7 mouse cellular contexts compared by ENCODE assay signal in the genomic region with DNA sequence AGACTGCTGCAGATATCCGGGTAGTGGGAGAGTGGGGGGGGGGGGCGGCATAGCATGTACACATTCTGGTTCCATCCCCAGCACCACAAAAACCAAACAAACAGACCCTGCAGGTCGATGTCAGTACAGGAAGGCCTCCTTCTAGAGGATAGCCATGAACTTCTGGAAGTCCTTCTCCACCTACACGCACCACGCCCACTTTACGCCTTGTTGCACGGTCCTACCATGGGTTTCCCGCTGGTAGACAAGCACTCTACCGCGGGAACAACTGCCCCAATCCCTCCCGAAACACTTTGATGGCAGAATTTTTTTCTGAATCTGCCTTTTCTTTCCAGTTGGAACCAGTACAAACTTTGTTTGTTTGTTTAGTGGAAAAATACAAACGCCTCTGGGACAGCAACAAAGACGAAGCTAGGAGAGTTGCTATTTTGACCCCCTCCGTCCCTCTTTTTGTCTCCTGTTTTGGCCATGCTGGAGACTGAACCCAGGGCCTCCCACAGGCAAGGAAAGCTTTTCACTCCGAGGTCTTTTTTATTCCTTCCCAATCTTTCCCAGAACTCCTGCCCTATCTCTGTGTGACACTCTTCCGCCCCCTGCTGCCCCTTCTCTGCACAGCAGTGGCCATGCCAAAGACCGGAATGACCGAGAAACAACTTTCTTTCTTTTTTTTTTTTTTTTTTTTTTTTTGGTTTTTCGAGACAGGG. TPM values are rescaled to one million over a fixed set of nuclear protein-coding genes. Genes with fewer than 3 reads are reported as not detected.
DNase-seq lines count a peak whose midpoint lies in the region; ATAC-seq lines count a peak whose summit lies in the region.

No protein-coding gene starts in this region.

- H3K9ac ChIP-seq in midbrain, embryonic 14.5 days (replicated peaks; ENCODE audit: low read length) = 0 out of 2 replicates have a peak overlapping the region, but pooled peaks have one; percentile 14
- H3K9ac ChIP-seq in stomach, embryonic 14.5 days (replicated peaks; ENCODE audit: low read depth, low read length) = no peak overlapping the region

- H3K27ac ChIP-seq in limb, embryonic 10.5 days = peak overlapping the region; percentile 69
- no peak overlapping the region for H3K27ac ChIP-seq in midbrain, embryonic 14.5 days (replicated peaks; ENCODE audit: low read depth, low read length)
- no peak overlapping the region for H3K27ac ChIP-seq in stomach, embryonic 14.5 days (ENCODE audit: low read length)

- H3K4me2 ChIP-seq in midbrain, embryonic 14.5 days (ENCODE audit: low read length) = 0 out of 2 replicates have a peak overlapping the region, but pooled peaks have one; percentile 9
- H3K4me2 ChIP-seq in stomach, embryonic 14.5 days (replicated peaks; ENCODE audit: low read depth, low read length) = no peak overlapping the region; the same call in 1 of the 2 replicates

- peak; percentile 89 for DNase-seq in adrenal gland, adult 2 months
- peak; percentile 92 for DNase-seq in embryo, embryonic 10.5 days (ENCODE audit: low spot score)
- DNase-seq in gastrocnemius, postnatal 36 days = peak; percentile 83 to 85
- DNase-seq in kidney, adult 11 months = peak; percentile 83
- peak; percentile 87 for DNase-seq in limb, embryonic 10.5 days (ENCODE audit: low spot score)
- DNase-seq in midbrain, embryonic 14.5 days = peak; percentile 85

- H3K4me1 ChIP-seq in limb, embryonic 10.5 days = peaks cover 11% of the 10 kb centered on the region
- no peaks in the 10 kb centered on the region for H3K4me1 ChIP-seq in midbrain, embryonic 14.5 days (ENCODE audit: control insufficient read depth, insufficient read depth, low read length)
- no peaks in the 10 kb centered on the region for H3K4me1 ChIP-seq in stomach, embryonic 14.5 days (ENCODE audit: control insufficient read depth, insufficient read depth, low read length)

- H3K9me3 ChIP-seq in limb, embryonic 10.5 days (replicated peaks) = no peaks in the 10 kb centered on the region
- H3K9me3 ChIP-seq in midbrain, embryonic 14.5 days (ENCODE audit: control insufficient read depth, low read length) = no peaks in the 10 kb centered on the region
- H3K9me3 ChIP-seq in stomach, embryonic 14.5 days (ENCODE audit: control insufficient read depth, low read depth, low read length) = no peaks in the 10 kb centered on the region

- peaks cover 33% of the 10 kb centered on the region for H3K27me3 ChIP-seq in limb, embryonic 10.5 days (ENCODE audit: low read depth, poor library complexity, severe bottlenecking)
- H3K27me3 ChIP-seq in midbrain, embryonic 14.5 days (ENCODE audit: control insufficient read depth, insufficient read depth, low read length) = no peaks in the 10 kb centered on the region
- no peaks in the 10 kb centered on the region for H3K27me3 ChIP-seq in stomach, embryonic 14.5 days (ENCODE audit: control insufficient read depth, insufficient read depth, low read length)

- H3K36me3 ChIP-seq in limb, embryonic 10.5 days = no peaks in the 10 kb centered on the region
- H3K36me3 ChIP-seq in midbrain, embryonic 14.5 days (ENCODE audit: control insufficient read depth, insufficient read depth, low read length) = no peaks in the 10 kb centered on the region
- no peaks in the 10 kb centered on the region for H3K36me3 ChIP-seq in stomach, embryonic 14.5 days (ENCODE audit: control insufficient read depth, insufficient read depth, low read length)

- H3K4me3 ChIP-seq in limb, embryonic 10.5 days = peak overlapping the region; percentile 18
- no peak overlapping the region for H3K4me3 ChIP-seq in midbrain, embryonic 14.5 days (replicated peaks; ENCODE audit: low read depth, low read length)
- H3K4me3 ChIP-seq in stomach, embryonic 14.5 days (ENCODE audit: low read depth, low read length) = no peak overlapping the region

- intact Hi-C loops in gastrocnemius, postnatal 36 days (cut with DNase I) = loop anchor here (1.0 to 2.0 kb wide), 2 partner anchors 34 to 67 kb away; no protein-coding TSS in a partner anchor

- WGBS in limb, embryonic 10.5 days = 12% methylated on average over 19 of the region's 19 CpGs
- 8% methylated on average over 19 of the region's 19 CpGs for WGBS in midbrain, embryonic 14.5 days
- 12% methylated on average over 18 of the region's 19 CpGs for WGBS in stomach, embryonic 14.5 days

- ATAC-seq in midbrain, embryonic 14.5 days (ENCODE audit: low FRiP score, low TSS enrichment) = no peak
- ATAC-seq in stomach, embryonic 14.5 days (ENCODE audit: insufficient number of reproducible peaks, insufficient read depth, low FRiP score, low read depth) = peak; percentile 67; the same call in 1 of the 2 replicates

RNA-seq across cellular contexts. Expression of a gene that starts 4.0 kb away (rescaled TPM):
- total RNA-seq in adrenal gland, adult 2 months (2021) = not detected
- polyA plus RNA-seq in adrenal gland, adult 2 months (2012; rRNA removed) = not detected in 2 replicates
- not detected for total RNA-seq in gastrocnemius, postnatal 36 days (2021)
- not detected in 2 replicates for polyA plus RNA-seq in limb, embryonic 10.5 days (2016; fragmentation: Nextera tagmentation; extraction: Ambion mirVana)
- not detected in 2 replicates for polyA plus RNA-seq in midbrain, embryonic 14.5 days (2014; fragmentation: Nextera tagmentation; extraction: Ambion mirVana)
- polyA plus RNA-seq in stomach, embryonic 14.5 days (2014; fragmentation: Nextera tagmentation; extraction: Ambion mirVana) = not detected in 2 replicates

RNA-seq across cellular contexts. Expression of a gene that starts 8.0 kb away (rescaled TPM):
- total RNA-seq in adrenal gland, adult 2 months (2021) = 10 to 100 TPM; 34.9 to 40.2 TPM
- polyA plus RNA-seq in adrenal gland, adult 2 months (2012; rRNA removed) = 28.3 and 31.5 TPM in 2 replicates
- total RNA-seq in gastrocnemius, postnatal 36 days (2021) = 100 to 1,000 TPM; 380 to 461 TPM
- 1.5 TPM in 2 replicates for polyA plus RNA-seq in limb, embryonic 10.5 days (2016; fragmentation: Nextera tagmentation; extraction: Ambion mirVana)
- polyA plus RNA-seq in midbrain, embryonic 14.5 days (2014; fragmentation: Nextera tagmentation; extraction: Ambion mirVana) = 46.5 and 46.7 TPM in 2 replicates
- polyA plus RNA-seq in stomach, embryonic 14.5 days (2014; fragmentation: Nextera tagmentation; extraction: Ambion mirVana) = 8.8 and 10.0 TPM in 2 replicates

RNA-seq across cellular contexts. Expression of a gene that starts 8.1 kb away (rescaled TPM):
- 10 to 100 TPM in 1 of 2 experiments, 1 to 10 TPM in 1; 6.1 to 11.9 TPM for total RNA-seq in adrenal gland, adult 2 months (2021)
- polyA plus RNA-seq in adrenal gland, adult 2 months (2012; rRNA removed) = 2.1 and 3.2 TPM in 2 replicates
- 1 to 10 TPM; 3.0 to 3.2 TPM for total RNA-seq in gastrocnemius, postnatal 36 days (2021)
- polyA plus RNA-seq in limb, embryonic 10.5 days (2016; fragmentation: Nextera tagmentation; extraction: Ambion mirVana) = 9.1 and 13.7 TPM in 2 replicates
- 21.6 and 22.5 TPM in 2 replicates for polyA plus RNA-seq in midbrain, embryonic 14.5 days (2014; fragmentation: Nextera tagmentation; extraction: Ambion mirVana)
- 17.5 and 18.7 TPM in 2 replicates for polyA plus RNA-seq in stomach, embryonic 14.5 days (2014; fragmentation: Nextera tagmentation; extraction: Ambion mirVana)

RNA-seq across cellular contexts. Expression of a gene that starts 19.1 kb away (rescaled TPM):
- total RNA-seq in adrenal gland, adult 2 months (2021) = 100 to 1,000 TPM in 1 of 2 experiments, 10 to 100 TPM in 1; 69.6 to 105 TPM
- polyA plus RNA-seq in adrenal gland, adult 2 months (2012; rRNA removed) = 69.8 and 81.6 TPM in 2 replicates
- 10 to 100 TPM; 77.7 to 91.9 TPM for total RNA-seq in gastrocnemius, postnatal 36 days (2021)
- 45.4 and 48.1 TPM in 2 replicates for polyA plus RNA-seq in limb, embryonic 10.5 days (2016; fragmentation: Nextera tagmentation; extraction: Ambion mirVana)
- 35.9 and 38.4 TPM in 2 replicates for polyA plus RNA-seq in midbrain, embryonic 14.5 days (2014; fragmentation: Nextera tagmentation; extraction: Ambion mirVana)
- 20.9 and 26.0 TPM in 2 replicates for polyA plus RNA-seq in stomach, embryonic 14.5 days (2014; fragmentation: Nextera tagmentation; extraction: Ambion mirVana)

RNA-seq across cellular contexts. Expression of a gene that starts 33.5 kb away (rescaled TPM):
- total RNA-seq in adrenal gland, adult 2 months (2021) = 10 to 100 TPM; 59.6 to 67.5 TPM
- 78.9 and 85.0 TPM in 2 replicates for polyA plus RNA-seq in adrenal gland, adult 2 months (2012; rRNA removed)
- 10 to 100 TPM; 10.7 to 15.8 TPM for total RNA-seq in gastrocnemius, postnatal 36 days (2021)
- 243 and 267 TPM in 2 replicates for polyA plus RNA-seq in limb, embryonic 10.5 days (2016; fragmentation: Nextera tagmentation; extraction: Ambion mirVana)
- 66.1 and 69.2 TPM in 2 replicates for polyA plus RNA-seq in midbrain, embryonic 14.5 days (2014; fragmentation: Nextera tagmentation; extraction: Ambion mirVana)
- polyA plus RNA-seq in stomach, embryonic 14.5 days (2014; fragmentation: Nextera tagmentation; extraction: Ambion mirVana) = 155 and 163 TPM in 2 replicates
